Mouse (Mus musculus): ENCODE measurements around the gene Slc12a3. TPM values are rescaled to one million over a fixed set of nuclear protein-coding genes. Genes with fewer than 3 reads are reported as not detected.

Slc12a3 gene
- polyA plus RNA-seq, 1 experiment from 2014 or later = 0.08 TPM

DNA sequence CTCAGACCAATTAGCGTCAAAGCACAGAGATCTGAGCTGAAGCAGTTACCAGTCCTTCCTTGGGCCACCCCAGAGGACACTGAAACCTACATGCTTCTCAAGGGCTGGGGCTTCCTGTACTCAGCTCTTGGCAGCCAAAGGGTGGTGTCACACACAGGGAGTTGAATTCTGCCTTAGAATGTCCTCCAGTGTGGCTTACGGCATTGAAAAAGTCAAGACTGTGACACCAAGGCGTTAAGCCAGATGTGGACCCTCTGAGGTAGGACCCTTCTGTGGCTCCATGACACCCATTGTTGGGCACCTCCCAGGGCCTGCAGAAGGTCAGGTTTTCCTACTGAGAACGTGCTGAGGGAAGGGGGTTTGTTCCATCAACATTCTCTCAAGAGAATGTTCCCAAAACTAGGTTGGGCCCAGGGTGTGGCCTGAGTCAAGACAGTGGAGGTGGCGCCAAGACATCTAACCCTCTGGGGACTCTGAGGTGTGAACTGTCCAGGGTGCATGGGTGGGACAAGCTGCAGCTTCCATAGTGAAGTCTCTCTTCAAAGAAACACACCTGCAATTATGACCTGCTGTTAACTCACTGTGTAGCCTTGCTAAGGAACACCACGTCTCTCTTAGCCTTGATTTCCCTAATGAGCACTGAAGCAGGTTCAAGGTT, 32.9 kb downstream of the Slc12a3 start:
- H3K9me3 ChIP-seq (ENCODE audit: control insufficient read depth, low read length) = no peaks in the 10 kb centered on the region

DNA sequence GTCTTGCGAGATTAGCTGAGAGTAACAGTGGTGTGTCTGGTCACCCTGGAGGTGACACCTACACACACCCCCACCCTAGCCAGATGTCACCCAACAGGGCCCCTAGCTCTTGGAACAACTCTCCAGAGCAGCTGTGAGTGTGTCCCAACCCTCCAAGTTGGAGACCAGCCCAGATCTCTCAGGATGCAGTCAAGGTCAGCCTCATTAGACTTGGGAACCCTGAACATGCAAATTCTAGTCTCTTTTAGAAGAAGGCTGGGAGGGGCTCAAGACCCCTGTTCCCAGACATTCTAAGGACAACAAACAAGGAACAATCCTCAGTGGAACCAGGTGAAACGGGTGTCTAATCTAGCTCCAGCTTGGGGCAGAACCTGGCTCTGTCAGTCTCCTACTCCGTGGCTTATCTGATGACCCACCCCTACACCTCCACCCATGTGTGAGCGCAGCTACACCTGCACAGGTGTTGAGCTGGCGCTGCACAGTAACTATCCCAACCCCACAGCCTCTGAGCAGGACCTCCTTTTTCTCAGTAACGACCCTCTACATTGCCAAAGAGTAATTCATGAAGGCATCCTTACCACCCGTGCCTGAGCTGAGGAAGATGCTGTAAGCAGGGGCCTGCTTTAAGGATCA, 33.7 kb downstream of the Slc12a3 start:
- no peaks in the 10 kb centered on the region for H3K36me3 ChIP-seq (ENCODE audit: control insufficient read depth, insufficient read depth, low read length)
- H3K27me3 ChIP-seq (ENCODE audit: control insufficient read depth, insufficient read depth, low read length) = no peaks in the 10 kb centered on the region
- H3K4me2 ChIP-seq (ENCODE audit: low read depth, low read length) = no peak overlapping the region
- 80% methylated on average over 7 of the region's 7 CpGs for WGBS
- no peak for ATAC-seq (ENCODE audit: low read depth)
- H3K4me3 ChIP-seq (ENCODE audit: low read depth, low read length) = no peak overlapping the region
- no peak overlapping the region for H3K27ac ChIP-seq (ENCODE audit: low read depth, low read length)
- H3K9me3 ChIP-seq (ENCODE audit: control insufficient read depth, low read length) = no peaks in the 10 kb centered on the region
- H3K9ac ChIP-seq (replicated peaks; ENCODE audit: low read depth, low read length) = no peak overlapping the region
- no peaks in the 10 kb centered on the region for H3K4me1 ChIP-seq (ENCODE audit: control insufficient read depth, insufficient read depth, low read length)

More for the DNA sequence above, 32.9 kb downstream of the Slc12a3 start:
- no peaks in the 10 kb centered on the region for H3K36me3 ChIP-seq (ENCODE audit: control insufficient read depth, insufficient read depth, low read length)
- no peak overlapping the region for H3K9ac ChIP-seq (replicated peaks; ENCODE audit: low read depth, low read length)
- WGBS = 86% methylated on average over 6 of the region's 6 CpGs
- no peak overlapping the region for H3K4me3 ChIP-seq (ENCODE audit: low read depth, low read length)
- ATAC-seq (ENCODE audit: low read depth) = no peak
- H3K4me2 ChIP-seq (ENCODE audit: low read depth, low read length) = no peak overlapping the region
- H3K27me3 ChIP-seq (ENCODE audit: control insufficient read depth, insufficient read depth, low read length) = no peaks in the 10 kb centered on the region
- no peak overlapping the region for H3K27ac ChIP-seq (ENCODE audit: low read depth, low read length)
- H3K4me1 ChIP-seq (ENCODE audit: control insufficient read depth, insufficient read depth, low read length) = no peaks in the 10 kb centered on the region

DNA sequence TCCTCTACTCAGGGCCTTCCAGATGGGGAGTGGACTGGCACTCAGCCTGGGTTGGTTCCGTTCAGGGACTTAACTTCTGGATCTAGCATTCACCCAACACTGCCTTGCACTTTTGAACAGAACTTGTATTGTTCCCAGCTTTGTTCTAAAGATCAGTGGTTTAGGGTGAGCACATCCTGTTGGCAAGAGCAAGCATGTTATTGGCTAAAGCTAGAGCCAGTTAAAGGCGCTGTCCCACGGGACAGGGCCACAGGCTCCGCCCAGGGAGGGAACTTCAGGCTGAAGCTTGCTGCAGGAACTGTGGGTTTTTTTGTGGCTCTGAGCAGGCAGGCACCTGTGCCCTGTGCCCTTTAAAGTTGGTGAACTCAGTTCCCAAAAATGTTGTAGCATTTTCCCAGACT, 34.3 kb downstream of the Slc12a3 start:
- no peaks in the 10 kb centered on the region for H3K27me3 ChIP-seq (ENCODE audit: control insufficient read depth, insufficient read depth, low read length)
- H3K9ac ChIP-seq (replicated peaks; ENCODE audit: low read depth, low read length) = no peak overlapping the region
- H3K4me2 ChIP-seq (ENCODE audit: low read depth, low read length) = no peak overlapping the region
- no peak overlapping the region for H3K4me3 ChIP-seq (ENCODE audit: low read depth, low read length)
- H3K9me3 ChIP-seq (ENCODE audit: control insufficient read depth, low read length) = no peaks in the 10 kb centered on the region
- H3K4me1 ChIP-seq (ENCODE audit: control insufficient read depth, insufficient read depth, low read length) = no peaks in the 10 kb centered on the region
- ATAC-seq (ENCODE audit: low read depth) = no peak
- 58% methylated on average over 4 of the region's 4 CpGs for WGBS
- H3K36me3 ChIP-seq (ENCODE audit: control insufficient read depth, insufficient read depth, low read length) = no peaks in the 10 kb centered on the region
- no peak overlapping the region for H3K27ac ChIP-seq (ENCODE audit: low read depth, low read length)

DNA sequence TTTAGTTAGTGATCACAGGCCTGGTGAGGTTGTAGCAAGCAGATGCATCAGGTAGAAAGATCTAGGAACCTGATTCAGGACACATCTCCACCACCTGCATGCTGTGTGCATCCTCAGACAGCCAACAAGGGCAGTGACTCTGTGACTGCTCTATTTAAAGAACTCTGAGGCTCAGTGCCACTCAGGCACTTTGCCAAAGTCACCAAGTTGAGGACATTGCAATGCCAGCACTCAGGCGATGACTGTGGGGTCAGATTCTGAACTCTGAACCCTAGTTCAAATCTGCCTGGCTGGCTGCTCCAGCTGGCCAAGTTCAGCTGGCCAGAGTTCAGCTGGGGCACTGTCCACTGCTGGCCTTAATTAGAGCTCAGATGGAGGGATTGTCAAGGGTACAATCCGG, 34.9 kb downstream of the Slc12a3 start:
- Histone ChIP-seq H3K4me1 (ENCODE audit: control insufficient read depth, insufficient read depth, low read length) (no peaks in the 10 kb centered on the region), H3K9ac (replicated peaks; ENCODE audit: low read depth, low read length) (no peak overlapping the region), H3K27me3 (ENCODE audit: control insufficient read depth, insufficient read depth, low read length) (no peaks in the 10 kb centered on the region), H3K36me3 (ENCODE audit: control insufficient read depth, insufficient read depth, low read length) (no peaks in the 10 kb centered on the region), H3K27ac (ENCODE audit: low read depth, low read length) (no peak overlapping the region), H3K4me2 (ENCODE audit: low read depth, low read length) (no peak overlapping the region), H3K9me3 (ENCODE audit: control insufficient read depth, low read length) (no peaks in the 10 kb centered on the region), H3K4me3 (ENCODE audit: low read depth, low read length) (no peak overlapping the region)
- no peak for ATAC-seq (ENCODE audit: low read depth)
- WGBS = 93% methylated on average over 2 of the region's 2 CpGs

DNA sequence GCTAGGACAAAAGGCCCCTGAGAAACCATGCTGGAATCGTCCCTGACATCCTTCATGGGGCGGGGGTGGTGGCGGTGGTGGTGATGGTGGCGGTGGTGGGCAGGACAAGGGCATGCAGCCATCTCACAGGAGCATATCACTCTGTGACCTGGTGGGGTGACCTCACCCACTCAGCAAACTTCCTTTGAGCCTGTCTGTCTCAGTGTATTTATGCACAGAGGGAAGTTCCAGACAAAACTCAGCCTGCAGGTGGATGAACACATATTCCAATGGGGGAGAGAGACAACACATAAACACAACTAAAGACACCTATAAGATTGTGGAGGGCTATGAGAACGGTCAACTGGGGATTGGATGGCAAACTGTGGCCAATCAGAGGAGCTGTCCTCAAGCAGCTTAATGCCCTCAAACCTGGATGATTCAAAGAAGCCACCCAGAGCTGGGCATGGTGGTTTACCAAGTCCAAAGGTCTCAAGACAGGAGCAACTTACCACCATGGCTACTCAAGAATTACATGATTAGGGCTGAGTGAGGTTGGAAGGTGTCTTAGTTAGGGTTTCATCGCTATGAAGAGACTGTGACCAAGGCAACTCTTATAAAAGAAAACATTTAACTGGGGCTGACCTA, 35.8 kb downstream of the Slc12a3 start:
- Histone ChIP-seq H3K27me3 (ENCODE audit: control insufficient read depth, insufficient read depth, low read length) (no peaks in the 10 kb centered on the region), H3K9ac (replicated peaks; ENCODE audit: low read depth, low read length) (no peak overlapping the region), H3K4me3 (ENCODE audit: low read depth, low read length) (no peak overlapping the region), H3K4me1 (ENCODE audit: control insufficient read depth, insufficient read depth, low read length) (no peaks in the 10 kb centered on the region), H3K4me2 (ENCODE audit: low read depth, low read length) (no peak overlapping the region), H3K36me3 (ENCODE audit: control insufficient read depth, insufficient read depth, low read length) (no peaks in the 10 kb centered on the region), H3K9me3 (ENCODE audit: control insufficient read depth, low read length) (no peaks in the 10 kb centered on the region), H3K27ac (ENCODE audit: low read depth, low read length) (no peak overlapping the region)
- WGBS = 87% methylated on average over 6 of the region's 6 CpGs
- ATAC-seq (ENCODE audit: low read depth) = no peak

DNA sequence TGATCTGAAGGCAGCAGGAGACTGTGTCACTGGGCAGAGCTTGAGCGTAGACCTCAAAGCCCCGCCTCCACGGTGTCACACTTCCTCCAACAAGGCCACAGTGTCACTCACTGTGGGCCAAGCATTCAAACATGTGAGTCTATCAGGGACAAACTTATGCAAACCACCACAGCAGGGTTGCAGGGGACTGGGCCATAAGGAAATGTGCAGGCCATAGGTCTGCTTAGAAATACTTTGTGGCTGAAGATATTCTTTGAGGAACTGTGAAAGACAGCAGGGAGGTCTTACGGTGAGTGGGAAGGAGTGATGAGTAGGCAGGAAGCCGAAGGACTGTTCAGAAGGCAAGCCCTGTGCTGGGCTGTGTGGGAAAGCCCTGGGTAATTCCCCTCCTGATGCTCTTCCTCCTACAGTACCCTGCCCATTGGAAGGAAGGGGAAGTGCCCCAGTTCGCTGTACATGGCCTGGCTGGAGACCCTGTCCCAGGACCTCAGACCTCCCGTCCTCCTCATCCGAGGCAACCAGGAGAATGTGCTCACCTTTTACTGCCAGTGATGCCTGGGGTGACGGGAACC, 36.5 kb downstream of the Slc12a3 start:
- H3K9me3 ChIP-seq (ENCODE audit: control insufficient read depth, low read length) = no peaks in the 10 kb centered on the region
- H3K27ac ChIP-seq (ENCODE audit: low read depth, low read length) = no peak overlapping the region
- no peaks in the 10 kb centered on the region for H3K27me3 ChIP-seq (ENCODE audit: control insufficient read depth, insufficient read depth, low read length)
- H3K4me3 ChIP-seq (ENCODE audit: low read depth, low read length) = no peak overlapping the region
- no peaks in the 10 kb centered on the region for H3K4me1 ChIP-seq (ENCODE audit: control insufficient read depth, insufficient read depth, low read length)
- H3K9ac ChIP-seq (replicated peaks; ENCODE audit: low read depth, low read length) = no peak overlapping the region
- 87% methylated on average over 9 of the region's 9 CpGs for WGBS
- no peaks in the 10 kb centered on the region for H3K36me3 ChIP-seq (ENCODE audit: control insufficient read depth, insufficient read depth, low read length)
- ATAC-seq (ENCODE audit: low read depth) = no peak
- H3K4me2 ChIP-seq (ENCODE audit: low read depth, low read length) = no peak overlapping the region

DNA sequence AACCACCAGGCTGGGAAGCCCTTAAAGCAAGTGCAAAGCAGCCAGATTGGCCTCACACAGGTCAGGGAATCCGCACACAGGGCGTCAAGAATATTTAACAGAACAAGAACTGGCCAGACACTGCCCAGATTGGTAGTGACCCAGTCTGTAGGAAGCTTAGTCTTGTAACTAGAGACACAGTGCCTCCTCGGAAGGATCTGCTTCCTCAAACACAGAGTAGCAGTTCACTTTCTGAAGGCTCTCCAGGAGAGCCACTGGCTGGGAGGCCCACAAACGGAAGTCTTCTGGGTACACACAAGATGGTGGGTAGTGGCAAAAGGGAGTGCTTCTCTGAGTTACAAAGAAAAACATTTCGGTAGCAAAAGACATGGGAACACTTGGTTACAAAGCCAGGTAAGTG, 41.8 kb downstream of the Slc12a3 start:
- Histone ChIP-seq H3K9me3 (ENCODE audit: control insufficient read depth, low read length) (no peaks in the 10 kb centered on the region), H3K36me3 (ENCODE audit: control insufficient read depth, insufficient read depth, low read length) (no peaks in the 10 kb centered on the region), H3K27ac (ENCODE audit: low read depth, low read length) (no peak overlapping the region), H3K4me3 (ENCODE audit: low read depth, low read length) (no peak overlapping the region), H3K9ac (replicated peaks; ENCODE audit: low read depth, low read length) (no peak overlapping the region), H3K4me2 (ENCODE audit: low read depth, low read length) (no peak overlapping the region), H3K4me1 (ENCODE audit: control insufficient read depth, insufficient read depth, low read length) (no peaks in the 10 kb centered on the region), H3K27me3 (ENCODE audit: control insufficient read depth, insufficient read depth, low read length) (no peaks in the 10 kb centered on the region; the same call in 1 of the 2 replicates)
- ATAC-seq (ENCODE audit: low read depth) = no peak
- 84% methylated on average over 5 of the region's 5 CpGs for WGBS

DNA sequence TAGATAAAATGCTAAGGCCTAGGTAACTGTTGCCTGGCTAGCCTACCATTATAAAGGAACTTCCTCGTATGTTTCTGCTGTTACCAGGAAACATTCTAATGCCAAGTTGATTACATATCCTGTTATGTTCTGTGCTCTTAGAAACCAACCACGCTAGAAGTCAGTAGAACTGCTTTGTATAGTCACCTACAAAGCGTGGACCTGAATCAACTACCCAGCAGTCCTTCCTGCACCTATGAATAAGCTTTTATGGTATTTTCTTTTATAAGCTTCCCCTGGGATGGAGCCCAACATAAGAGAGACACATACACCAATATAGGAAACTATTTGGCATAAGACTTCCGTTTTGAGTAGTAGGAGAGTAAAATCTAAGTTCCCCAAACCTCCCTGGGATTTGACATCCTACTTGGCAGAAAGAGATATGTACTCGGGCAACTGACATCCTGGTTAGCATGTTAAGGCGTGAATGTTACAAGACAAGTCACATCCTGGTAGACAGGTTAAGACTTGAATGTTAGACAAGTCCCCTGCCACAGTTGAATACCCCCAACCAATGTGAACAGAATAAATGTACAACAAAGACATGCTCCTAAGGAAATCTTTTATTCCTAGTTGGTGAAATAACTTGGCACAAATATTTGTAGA, 44.1 kb downstream of the Slc12a3 start:
- H3K9me3 ChIP-seq (ENCODE audit: control insufficient read depth, low read length) = no peaks in the 10 kb centered on the region
- H3K4me1 ChIP-seq (ENCODE audit: control insufficient read depth, insufficient read depth, low read length) = no peaks in the 10 kb centered on the region
- no peaks in the 10 kb centered on the region; the same call in 1 of the 2 replicates for H3K27me3 ChIP-seq (ENCODE audit: control insufficient read depth, insufficient read depth, low read length)
- no peak for ATAC-seq (ENCODE audit: low read depth)
- H3K4me2 ChIP-seq (ENCODE audit: low read depth, low read length) = no peak overlapping the region
- H3K36me3 ChIP-seq (ENCODE audit: control insufficient read depth, insufficient read depth, low read length) = no peaks in the 10 kb centered on the region
- no peak overlapping the region for H3K9ac ChIP-seq (replicated peaks; ENCODE audit: low read depth, low read length)
- H3K27ac ChIP-seq (ENCODE audit: low read depth, low read length) = no peak overlapping the region
- H3K4me3 ChIP-seq (ENCODE audit: low read depth, low read length) = no peak overlapping the region
- 87% methylated on average over 6 of the region's 6 CpGs for WGBS
